Mouse (Mus musculus): ENCODE data around the gene Hoxc6. TPM values are rescaled to one million over a fixed set of nuclear protein-coding genes. Genes with fewer than 3 reads are reported as not detected.

The Hoxc6 gene
- polyA plus RNA-seq, 1 experiment from 2014 or later = 3.9 TPM

GRCm38 (mm10) chr15:103014166-103015008 is 16.3 kb downstream of the Hoxc6 start:
- no peaks in the 10 kb centered on the region for H3K36me3 ChIP-seq
- H3K4me1 ChIP-seq (replicated peaks) = peaks cover 82% of the 10 kb centered on the region
- ATAC-seq (ENCODE audit: insufficient number of reproducible peaks, insufficient read depth, low FRiP score, low TSS enrichment, low read depth) = peak; percentile 70
- no peaks in the 10 kb centered on the region for H3K9me3 ChIP-seq
- peak overlapping the region; percentile 55 for H3K4me2 ChIP-seq
- H3K9ac ChIP-seq (replicated peaks) = peak overlapping the region; percentile 42
- peaks cover 98% of the 10 kb centered on the region for H3K27me3 ChIP-seq
- under 1% methylated on average over 45 of the region's 57 CpGs for WGBS
- H3K27ac ChIP-seq = peak overlapping the region; percentile 83; the same call in 1 of the 2 replicates
- H3K4me3 ChIP-seq (replicated peaks) = peak overlapping the region; percentile 34

- H3K27ac ChIP-seq = peak overlapping the region; percentile 83; the same call in 1 of the 2 replicates
- H3K36me3 ChIP-seq = no peaks in the 10 kb centered on the region
- H3K9ac ChIP-seq (replicated peaks) = peak overlapping the region; percentile 42
- ATAC-seq (ENCODE audit: insufficient number of reproducible peaks, insufficient read depth, low FRiP score, low TSS enrichment, low read depth) = peak; percentile 29
- H3K27me3 ChIP-seq = peaks cover 98% of the 10 kb centered on the region
- under 1% methylated on average over 26 of the region's 28 CpGs for WGBS
- peak overlapping the region; percentile 55 for H3K4me2 ChIP-seq
- H3K9me3 ChIP-seq = no peaks in the 10 kb centered on the region
- H3K4me1 ChIP-seq (replicated peaks) = peaks cover 76% of the 10 kb centered on the region
- H3K4me3 ChIP-seq (replicated peaks) = peak overlapping the region; percentile 34
Measured at GRCm38 (mm10) chr15:103015009-103015399, 16.9 kb downstream of the Hoxc6 start.

- Histone ChIP-seq H3K4me3 (replicated peaks) (peak overlapping the region; percentile 34), H3K9me3 (no peaks in the 10 kb centered on the region), H3K9ac (replicated peaks) (peak overlapping the region; percentile 42; the same call in 1 of the 2 replicates), H3K4me2 (peak overlapping the region; percentile 55), H3K4me1 (replicated peaks) (peaks cover 70% of the 10 kb centered on the region), H3K36me3 (no peaks in the 10 kb centered on the region), H3K27ac (peak overlapping the region; percentile 83; the same call in 1 of the 2 replicates), H3K27me3 (peaks cover 98% of the 10 kb centered on the region)
- no peak for ATAC-seq (ENCODE audit: insufficient number of reproducible peaks, insufficient read depth, low FRiP score, low TSS enrichment, low read depth)
- WGBS = 5% methylated on average over 19 of the region's 19 CpGs
Measured at GRCm38 (mm10) chr15:103015406-103016166, 17.5 kb downstream of the Hoxc6 start.

- Histone ChIP-seq H3K27ac (no peak within 1 kb of the TSS), H3K9ac (replicated peaks) (no peak within 1 kb of the TSS), H3K9me3 (no peaks in the 10 kb centered on the region), H3K4me3 (replicated peaks) (no peak within 1 kb of the TSS), H3K36me3 (no peaks in the 10 kb centered on the region), H3K4me1 (replicated peaks) (peaks cover 52% of the 10 kb centered on the region), H3K27me3 (peaks cover 99% of the 10 kb centered on the region), H3K4me2 (no peak within 1 kb of the TSS; the same call in 1 of the 2 replicates)
- ATAC-seq (ENCODE audit: insufficient number of reproducible peaks, insufficient read depth, low FRiP score, low TSS enrichment, low read depth) = no peak
- WGBS = 10% methylated on average over 9 of the region's 9 CpGs
Measured at GRCm38 (mm10) chr15:103018636-103019035, 20.6 kb downstream of the Hoxc6 start, which contains the start of gene Hoxc4. Gene Hoxc4 (plus strand): TSS chr15:103018934.

GRCm38 (mm10) chr15:103020899-103021418 is 22.9 kb downstream of the Hoxc6 start:
- H3K4me1 ChIP-seq (replicated peaks) = peaks cover 30% of the 10 kb centered on the region
- H3K9ac ChIP-seq (replicated peaks) = no peak overlapping the region
- no peaks in the 10 kb centered on the region for H3K36me3 ChIP-seq
- no peak for ATAC-seq (ENCODE audit: insufficient number of reproducible peaks, insufficient read depth, low FRiP score, low TSS enrichment, low read depth)
- H3K4me3 ChIP-seq (replicated peaks) = no peak overlapping the region
- peaks cover 96% of the 10 kb centered on the region for H3K27me3 ChIP-seq
- 3% methylated on average over 8 of the region's 8 CpGs for WGBS
- H3K27ac ChIP-seq = no peak overlapping the region
- H3K9me3 ChIP-seq = no peaks in the 10 kb centered on the region
- no peak overlapping the region for H3K4me2 ChIP-seq

GRCm38 (mm10) chr15:103021544-103021943 is 23.5 kb downstream of the Hoxc6 start:
- WGBS = 16% methylated on average over 8 of the region's 8 CpGs
- Histone ChIP-seq H3K27ac (no peak overlapping the region), H3K4me3 (replicated peaks) (no peak overlapping the region), H3K36me3 (no peaks in the 10 kb centered on the region), H3K9ac (replicated peaks) (no peak overlapping the region), H3K4me2 (no peak overlapping the region), H3K4me1 (replicated peaks) (peaks cover 28% of the 10 kb centered on the region), H3K27me3 (peaks cover 96% of the 10 kb centered on the region), H3K9me3 (no peaks in the 10 kb centered on the region)
- ATAC-seq (ENCODE audit: insufficient number of reproducible peaks, insufficient read depth, low FRiP score, low TSS enrichment, low read depth) = no peak

- no peak overlapping the region for H3K4me2 ChIP-seq
- 0 out of 2 replicates have a peak, but pooled peaks cover 2% of the 10 kb centered on the region for H3K4me1 ChIP-seq (replicated peaks)
- no peak for ATAC-seq (ENCODE audit: insufficient number of reproducible peaks, insufficient read depth, low FRiP score, low TSS enrichment, low read depth)
- no peaks in the 10 kb centered on the region for H3K9me3 ChIP-seq
- no peak overlapping the region for H3K4me3 ChIP-seq (replicated peaks)
- 0% methylated on average over 2 of the region's 2 CpGs for WGBS
- peaks cover 96% of the 10 kb centered on the region for H3K27me3 ChIP-seq
- no peak overlapping the region for H3K9ac ChIP-seq (replicated peaks)
- no peaks in the 10 kb centered on the region for H3K36me3 ChIP-seq
- H3K27ac ChIP-seq = no peak overlapping the region
Measured at GRCm38 (mm10) chr15:103024131-103024530, 26.1 kb downstream of the Hoxc6 start.

GRCm38 (mm10) chr15:103027266-103028235 is 29.5 kb downstream of the Hoxc6 start:
- Histone ChIP-seq H3K9me3 (no peaks in the 10 kb centered on the region), H3K27ac (no peak overlapping the region), H3K36me3 (no peaks in the 10 kb centered on the region), H3K4me2 (peak overlapping the region; percentile 15; the same call in 1 of the 2 replicates), H3K4me1 (replicated peaks) (peaks cover 5% of the 10 kb centered on the region; the same call in 1 of the 2 replicates), H3K27me3 (peaks cover 89% of the 10 kb centered on the region), H3K9ac (replicated peaks) (0 out of 2 replicates have a peak overlapping the region, but pooled peaks have one; percentile 12), H3K4me3 (replicated peaks) (peak overlapping the region; percentile 12)
- no peak for ATAC-seq (ENCODE audit: insufficient number of reproducible peaks, insufficient read depth, low FRiP score, low TSS enrichment, low read depth)
- WGBS = 3% methylated on average over 43 of the region's 43 CpGs

- Histone ChIP-seq H3K27ac (no peak overlapping the region), H3K4me3 (replicated peaks) (no peak overlapping the region), H3K4me2 (no peak overlapping the region), H3K9ac (replicated peaks) (no peak overlapping the region), H3K4me1 (replicated peaks) (peaks cover 17% of the 10 kb centered on the region; the same call in 1 of the 2 replicates), H3K9me3 (no peaks in the 10 kb centered on the region), H3K36me3 (no peaks in the 10 kb centered on the region), H3K27me3 (peaks cover 90% of the 10 kb centered on the region)
- 24% methylated on average over 9 of the region's 9 CpGs for WGBS
- ATAC-seq (ENCODE audit: insufficient number of reproducible peaks, insufficient read depth, low FRiP score, low TSS enrichment, low read depth) = no peak
Measured at GRCm38 (mm10) chr15:103028916-103029512, 31.0 kb downstream of the Hoxc6 start.

GRCm38 (mm10) chr15:103030142-103030541 is 32.1 kb downstream of the Hoxc6 start:
- Histone ChIP-seq H3K9me3 (no peaks in the 10 kb centered on the region), H3K27ac (no peak overlapping the region), H3K36me3 (no peaks in the 10 kb centered on the region), H3K4me1 (replicated peaks) (peaks cover 28% of the 10 kb centered on the region), H3K4me3 (replicated peaks) (no peak overlapping the region), H3K9ac (replicated peaks) (no peak overlapping the region), H3K27me3 (peaks cover 90% of the 10 kb centered on the region), H3K4me2 (no peak overlapping the region)
- ATAC-seq (ENCODE audit: insufficient number of reproducible peaks, insufficient read depth, low FRiP score, low TSS enrichment, low read depth) = no peak
- WGBS = 14% methylated on average over 8 of the region's 8 CpGs
